Mouse (Mus musculus): ENCODE results near the gene Egfl8.

DNA sequence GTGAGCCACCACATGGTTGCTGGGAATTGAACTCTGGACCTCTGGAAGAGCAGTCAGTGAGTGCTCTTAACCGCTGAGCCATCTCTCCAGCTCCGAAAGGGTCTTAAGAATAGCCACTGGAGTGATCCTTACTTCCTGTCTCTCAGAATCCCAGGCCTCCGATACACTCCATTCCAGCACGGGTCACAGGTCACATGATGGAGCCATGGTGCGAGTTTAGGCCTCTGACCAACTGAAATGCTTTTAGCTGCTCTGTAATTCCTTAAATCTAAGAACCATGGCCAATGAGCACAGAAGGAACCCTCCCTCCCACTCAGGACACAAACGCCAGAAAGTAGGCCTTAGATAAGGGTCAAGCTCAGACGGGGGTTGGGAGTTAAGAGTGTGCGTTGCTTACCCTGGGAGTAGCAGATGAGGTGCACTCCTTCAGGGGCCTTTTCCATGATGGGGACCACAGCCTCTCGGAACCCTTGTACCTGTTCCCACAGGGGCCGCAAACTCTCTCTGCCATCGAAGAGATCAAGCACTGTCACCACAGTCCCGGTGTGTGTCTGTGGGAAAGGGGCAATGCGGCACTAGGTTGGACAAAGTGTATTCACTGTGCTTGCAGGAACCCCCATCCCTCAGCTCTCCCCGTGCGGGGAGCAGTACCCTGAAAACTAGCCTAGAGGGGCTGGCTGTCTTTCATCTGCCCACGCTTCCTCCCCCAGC is 10.4 kb upstream of the Egfl8 start:
- no peak for TF ChIP-seq CTCF (IDR thresholded peaks at IDR 0.05; ENCODE audit: control insufficient read depth, insufficient read depth, low read length)
- no peak for TF ChIP-seq POLR2A (IDR thresholded peaks at IDR 0.05; ENCODE audit: borderline replicate concordance, control insufficient read depth, low read depth, low read length)

All from bone marrow, adult 2 months (tissue).